Mouse (Mus musculus) bone marrow, adult 2 months (tissue): ENCODE data around the gene Cdh23.

Experiments
- CTCF ChIP-seq: fragments of 200-500 bp; IDR thresholded peaks from 2 replicates; pipeline ENCODE4 v1.5.1; 2011; ENCODE audit warnings: low read length, control low read depth; ENCODE audit not compliant: control insufficient read depth, insufficient read depth
- POLR2A ChIP-seq: fragments of 200-500 bp; IDR thresholded peaks from 2 replicates; pipeline ENCODE4 v1.6.1; 2011; ENCODE audit warnings: low read depth, mild to moderate bottlenecking, control low read depth, low read length, borderline replicate concordance; ENCODE audit not compliant: control insufficient read depth

GRCm38 (mm10) chr10:60653106-60653505 is 43.2 kb downstream of the Cdh23 start:
- TF ChIP-seq CTCF (no peak), POLR2A (no peak)
